In the genomic region with DNA sequence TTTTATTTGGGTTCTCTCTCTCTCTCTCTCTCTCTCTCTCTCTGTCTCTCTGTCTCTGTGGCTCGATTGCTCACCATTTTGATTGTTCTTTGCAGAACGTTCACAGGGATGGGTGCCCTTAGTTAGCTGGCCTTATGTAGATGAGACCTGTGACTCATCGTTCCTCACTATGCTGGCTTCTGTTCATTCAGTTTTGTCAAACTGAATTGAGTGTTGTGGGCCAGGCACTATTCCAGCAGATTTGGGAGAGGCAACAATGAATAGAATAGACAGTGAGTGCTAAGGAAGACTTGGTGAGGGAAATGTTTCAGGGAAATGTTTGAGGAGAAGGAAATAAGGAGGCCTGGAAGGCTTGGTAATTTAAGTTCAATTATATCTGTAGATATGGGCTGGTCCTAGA, we compare ENCODE assay signal across 17 mouse cellular contexts. TPM values are rescaled to one million over a fixed set of nuclear protein-coding genes. Genes with fewer than 3 reads are reported as not detected.
"Had no signal": no experiment of that assay in that cellular context is flagged by ENCODE, and none has a peak within 500 bp of the region (broad histone marks: within the 10 kb centered on the region; RNA-seq: fewer than 3 reads in every experiment).

No protein-coding gene starts in this region.

- DNase-seq: cerebellum, adult 9-10 months; cerebellum, adult 9-11 months; cerebellum, postnatal 10 days; cerebellum, postnatal 14 days; cerebellum, postnatal 36 days; embryo, embryonic 11 days; forebrain, postnatal 0 days; gastrocnemius, adult 2 months; gastrocnemius, postnatal 10 days; gastrocnemius, postnatal 14 days; gastrocnemius, postnatal 25 days; gastrocnemius, postnatal 36 days; heart, adult 18-20 months; heart, adult 2 months had no signal

RNA-seq across cellular contexts. Expression of gene Hepacam2, which starts 2.2 kb away (rescaled TPM):
- total RNA-seq: common myeloid progenitor, adult 5-6 weeks; gastrocnemius, postnatal 10 days; gastrocnemius, postnatal 14 days; gastrocnemius, postnatal 25 days; gastrocnemius, postnatal 36 days; gastrocnemius, postnatal 4 days; granulocyte monocyte progenitor cell, adult 5-6 weeks had no signal
